Mouse (Mus musculus): Measurements from ENCODE around the gene Gja3.
A peak's percentile ranks its signal among the peaks of the same experiment; 100 is the strongest.

Gja3 gene

GRCm38 (mm10) chr14:57057563-57058321, at the start of gene Gja3:
Gja3 (minus strand) TSS chr14:57058100.
- DNase-seq = peak; percentile 97

GRCm38 (mm10) chr14:57107091-57107490, 49.2 kb upstream of the Gja3 start:
- no peak for DNase-seq

- no peak for DNase-seq
These were observed 47.8 kb upstream of the Gja3 start for GRCm38 (mm10) chr14:57105721-57106120.

- DNase-seq = no peak
These were observed 47.2 kb upstream of the Gja3 start for GRCm38 (mm10) chr14:57105111-57105510.

- DNase-seq = peak; percentile 50
These were observed 46.5 kb upstream of the Gja3 start, which contains the start of gene Gjb2 for GRCm38 (mm10) chr14:57104106-57105023. Gjb2 (minus strand) TSS chr14:57104702.

- DNase-seq = peak; percentile 20
These were observed 45.8 kb upstream of the Gja3 start for GRCm38 (mm10) chr14:57103711-57104105.

GRCm38 (mm10) chr14:57103121-57103520, 45.2 kb upstream of the Gja3 start:
- DNase-seq = no peak

- no peak for DNase-seq
These were observed 43.7 kb upstream of the Gja3 start for GRCm38 (mm10) chr14:57101623-57102022.

- no peak for DNase-seq
These were observed 38.0 kb upstream of the Gja3 start for GRCm38 (mm10) chr14:57095855-57096254.

- peak; percentile 73 for DNase-seq
These were observed 35.1 kb upstream of the Gja3 start for GRCm38 (mm10) chr14:57093029-57093428.

- no peak for DNase-seq
These were observed 32.1 kb upstream of the Gja3 start for GRCm38 (mm10) chr14:57090001-57090400.

- DNase-seq = no peak
These were observed 31.2 kb upstream of the Gja3 start for GRCm38 (mm10) chr14:57089107-57089506.

- no peak for DNase-seq
These were observed 26.3 kb upstream of the Gja3 start for GRCm38 (mm10) chr14:57084180-57084668.

- DNase-seq = no peak
These were observed 25.0 kb upstream of the Gja3 start for GRCm38 (mm10) chr14:57082863-57083262.

- DNase-seq = no peak
These were observed 17.6 kb upstream of the Gja3 start for GRCm38 (mm10) chr14:57075537-57075936.

GRCm38 (mm10) chr14:57069906-57070305, 12.0 kb upstream of the Gja3 start:
- peak; percentile 83 for DNase-seq

GRCm38 (mm10) chr14:57066053-57066452, 8.2 kb upstream of the Gja3 start:
- DNase-seq = no peak

- peak; percentile 85 for DNase-seq
These were observed 2.2 kb upstream of the Gja3 start for GRCm38 (mm10) chr14:57060052-57060451.

GRCm38 (mm10) chr14:57057204-57057562, 717 bp downstream of the Gja3 start:
- DNase-seq = no peak

- DNase-seq = no peak
These were observed 5.2 kb downstream of the Gja3 start for GRCm38 (mm10) chr14:57052713-57053112.

GRCm38 (mm10) chr14:57043863-57044262, 14.0 kb downstream of the Gja3 start:
- no peak for DNase-seq

GRCm38 (mm10) chr14:57041439-57041838, 16.5 kb downstream of the Gja3 start:
- DNase-seq = no peak

- DNase-seq = no peak
These were observed 22.9 kb downstream of the Gja3 start for GRCm38 (mm10) chr14:57034926-57035498.
